ENCODE assay signal across 9 mouse cellular contexts in the genomic region with DNA sequence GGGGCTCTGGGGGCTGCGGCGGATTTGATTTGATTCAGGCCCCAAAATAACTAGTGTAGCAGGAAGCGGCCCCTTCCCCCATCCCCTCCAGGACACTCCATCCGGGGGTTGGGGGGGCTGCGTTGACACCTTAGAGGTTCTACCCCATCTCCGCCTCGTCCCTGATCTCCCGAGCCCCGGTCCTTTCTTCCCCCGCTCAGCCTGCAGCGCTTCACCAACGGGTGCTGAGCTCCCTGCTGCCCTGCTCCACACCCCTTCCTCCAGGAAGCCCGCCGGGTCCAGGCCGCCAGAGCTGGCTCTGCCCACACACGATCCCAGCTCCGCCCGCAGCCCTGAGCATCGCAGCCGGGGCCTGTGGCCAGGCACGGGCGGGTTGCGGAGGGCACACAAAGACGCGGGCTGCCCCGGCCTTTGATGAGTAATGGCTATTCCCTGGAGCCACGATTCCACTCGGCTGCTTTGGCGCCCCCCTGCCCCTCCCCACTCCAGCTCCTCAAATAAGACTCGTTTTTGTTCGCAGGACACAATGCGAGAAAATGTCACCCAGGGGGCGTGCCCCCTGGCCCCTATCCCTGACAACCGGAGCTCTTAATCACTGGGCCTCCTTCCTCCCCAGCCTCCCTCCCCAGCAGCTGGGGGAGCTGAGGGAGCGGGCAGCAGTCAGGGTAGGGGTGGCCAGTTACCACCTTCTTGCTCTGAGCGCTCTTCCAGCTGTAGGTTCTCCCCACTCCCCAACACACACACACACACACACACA. TPM values are rescaled to one million over a fixed set of nuclear protein-coding genes. Genes with fewer than 3 reads are reported as not detected.
DNase-seq lines count a peak whose midpoint lies in the region; ATAC-seq and TF ChIP-seq lines count a peak whose summit lies in the region.
"Had no signal": no experiment of that assay in that cellular context is flagged by ENCODE, and none has a peak within 500 bp of the region (broad histone marks: within the 10 kb centered on the region; RNA-seq: fewer than 3 reads in every experiment).

No protein-coding gene starts in this region.

- peak overlapping the region; percentile 56 for H3K4me2 ChIP-seq in heart, embryonic 11.5 days
- peak overlapping the region; percentile 33; the same call in 1 of the 2 replicates for H3K4me2 ChIP-seq in forebrain, embryonic 15.5 days (replicated peaks)
- H3K4me2 ChIP-seq in midbrain, embryonic 13.5 days (replicated peaks), result peak overlapping the region; percentile 43

- no peak; the same call in 1 of the 2 replicates for ATAC-seq in heart, embryonic 11.5 days (replicated peaks; ENCODE audit: insufficient number of reproducible peaks, low FRiP score, low TSS enrichment)
- no peak for ATAC-seq in forebrain, embryonic 15.5 days (replicated peaks)
- peak; percentile 46; the same call in 1 of the 2 replicates for ATAC-seq in midbrain, embryonic 13.5 days

- no peak overlapping the region for H3K27ac ChIP-seq in heart, embryonic 11.5 days (ENCODE audit: low read depth, low read length)
- H3K27ac ChIP-seq in ES-Bruce4 (ENCODE audit: insufficient read depth, low read length), result no peak overlapping the region
- H3K27ac ChIP-seq in forebrain, embryonic 15.5 days (replicated peaks), result no peak overlapping the region
- no peak overlapping the region for H3K27ac ChIP-seq in midbrain, embryonic 13.5 days

- no peaks in the 10 kb centered on the region for H3K36me3 ChIP-seq in heart, embryonic 11.5 days (ENCODE audit: control insufficient read depth, insufficient read depth, low read length)
- no peaks in the 10 kb centered on the region for H3K36me3 ChIP-seq in ES-Bruce4 (ENCODE audit: control insufficient read depth, insufficient read depth, low read length, poor library complexity, severe bottlenecking)
- no peaks in the 10 kb centered on the region for H3K36me3 ChIP-seq in forebrain, embryonic 15.5 days
- H3K36me3 ChIP-seq in midbrain, embryonic 13.5 days, result no peaks in the 10 kb centered on the region

- no peak for TF ChIP-seq EP300 in ES-Bruce4 (IDR thresholded peaks at IDR 0.05; ENCODE audit: insufficient read depth, low read depth, low read length)

- no peaks in the 10 kb centered on the region for H3K9me3 ChIP-seq in heart, embryonic 11.5 days (replicated peaks; ENCODE audit: control insufficient read depth, low read length)
- H3K9me3 ChIP-seq in ES-Bruce4 (replicated peaks; ENCODE audit: control insufficient read depth, insufficient read depth, low read length, poor library complexity, severe bottlenecking), result no peaks in the 10 kb centered on the region
- no peaks in the 10 kb centered on the region for H3K9me3 ChIP-seq in forebrain, embryonic 15.5 days
- H3K9me3 ChIP-seq in midbrain, embryonic 13.5 days, result no peaks in the 10 kb centered on the region
- H3K9me3 ChIP-seq: megakaryocyte, embryonic 14.5 days had no signal

- no peak for DNase-seq in heart, postnatal 4 days
- DNase-seq in right cerebral cortex, adult 2 months (ENCODE audit: low spot score in 2 of 2), result no peak
- no peak for DNase-seq in right cerebral cortex, postnatal 4 days
- DNase-seq in gastrocnemius, postnatal 25 days, result no peak

- H3K4me3 ChIP-seq in heart, embryonic 11.5 days (ENCODE audit: low read depth, low read length), result peak overlapping the region; percentile 31
- H3K4me3 ChIP-seq in ES-Bruce4 (ENCODE audit: low read depth, low read length), result peak overlapping the region; percentile 52
- H3K4me3 ChIP-seq in forebrain, embryonic 15.5 days, result peak overlapping the region; percentile 8; the same call in 1 of the 2 replicates
- H3K4me3 ChIP-seq in midbrain, embryonic 13.5 days (replicated peaks), result peak overlapping the region; percentile 17
- H3K4me3 ChIP-seq: megakaryocyte, embryonic 14.5 days had no signal

- no peak for TF ChIP-seq POLR2A in ES-Bruce4 (IDR thresholded peaks at IDR 0.05; ENCODE audit: insufficient read depth, low read length)

- 2% methylated on average over 36 of the region's 36 CpGs for WGBS in heart, embryonic 11.5 days (ENCODE audit: insufficient replicate concordance)
- 3% methylated on average over 36 of the region's 36 CpGs for WGBS in forebrain, embryonic 15.5 days
- 2% methylated on average over 30 of the region's 36 CpGs for WGBS in midbrain, embryonic 13.5 days

- H3K27me3 ChIP-seq in heart, embryonic 11.5 days (ENCODE audit: control insufficient read depth, insufficient read depth, low read length), result peaks cover 50% of the 10 kb centered on the region
- H3K27me3 ChIP-seq in ES-Bruce4 (ENCODE audit: control insufficient read depth, insufficient read depth, low read length, poor library complexity, severe bottlenecking), result no peaks in the 10 kb centered on the region
- H3K27me3 ChIP-seq in forebrain, embryonic 15.5 days, result peaks cover 26% of the 10 kb centered on the region
- peaks cover 67% of the 10 kb centered on the region for H3K27me3 ChIP-seq in midbrain, embryonic 13.5 days

- 0 out of 2 replicates have a peak overlapping the region, but pooled peaks have one; percentile 44 for H3K9ac ChIP-seq in heart, embryonic 11.5 days (ENCODE audit: low read depth, low read length)
- peak overlapping the region; percentile 48 for H3K9ac ChIP-seq in ES-Bruce4 (ENCODE audit: low read depth, poor library complexity, severe bottlenecking)
- no peak overlapping the region for H3K9ac ChIP-seq in forebrain, embryonic 15.5 days (replicated peaks)
- peak overlapping the region; percentile 39 for H3K9ac ChIP-seq in midbrain, embryonic 13.5 days (replicated peaks)

- peaks cover 25% of the 10 kb centered on the region for H3K4me1 ChIP-seq in heart, embryonic 11.5 days (ENCODE audit: control insufficient read depth, insufficient read depth, low read length)
- peaks cover 5% of the 10 kb centered on the region for H3K4me1 ChIP-seq in ES-Bruce4 (ENCODE audit: control insufficient read depth, insufficient read depth, low read length)
- H3K4me1 ChIP-seq in forebrain, embryonic 15.5 days, result peaks cover 50% of the 10 kb centered on the region
- peaks cover 9% of the 10 kb centered on the region for H3K4me1 ChIP-seq in midbrain, embryonic 13.5 days (replicated peaks)

- TF ChIP-seq CTCF in ES-Bruce4 (IDR thresholded peaks at IDR 0.05; ENCODE audit: low read depth, low read length), result no peak

RNA-seq across cellular contexts. Expression of gene Phb, which starts 21.2 kb away (rescaled TPM):
- polyA plus RNA-seq in heart, embryonic 11.5 days (2014; fragmentation: Nextera tagmentation; extraction: Ambion mirVana), result 273 and 295 TPM in 2 replicates
- total RNA-seq in heart, postnatal 4 days (2021), result 100 to 1,000 TPM; 304 to 319 TPM
- polyA plus RNA-seq in ES-Bruce4 (2011; ENCODE audit: insufficient read depth, insufficient read length, low read depth, missing spikeins), result 255 and 274 TPM in 2 replicates
- polyA plus RNA-seq in forebrain, embryonic 15.5 days (2015; fragmentation: Nextera tagmentation; extraction: Ambion mirVana), result 187 and 192 TPM in 2 replicates
- 168 and 179 TPM in 2 replicates for polyA plus RNA-seq in midbrain, embryonic 13.5 days (2015; fragmentation: Nextera tagmentation; extraction: Ambion mirVana)
- total RNA-seq in gastrocnemius, postnatal 25 days (2021), result 100 to 1,000 TPM; 179 to 189 TPM

RNA-seq across cellular contexts. Expression of gene Ngfr, which starts 58.0 kb away (rescaled TPM):
- 3.6 TPM in 2 replicates for polyA plus RNA-seq in heart, embryonic 11.5 days (2014; fragmentation: Nextera tagmentation; extraction: Ambion mirVana)
- 1 to 10 TPM; 3.7 to 4.3 TPM for total RNA-seq in heart, postnatal 4 days (2021)
- 2.0 and 2.2 TPM in 2 replicates for polyA plus RNA-seq in ES-Bruce4 (2011; ENCODE audit: insufficient read depth, insufficient read length, low read depth, missing spikeins)
- polyA plus RNA-seq in forebrain, embryonic 15.5 days (2015; fragmentation: Nextera tagmentation; extraction: Ambion mirVana), result 6.1 and 7.9 TPM in 2 replicates
- 13.8 and 17.2 TPM in 2 replicates for polyA plus RNA-seq in midbrain, embryonic 13.5 days (2015; fragmentation: Nextera tagmentation; extraction: Ambion mirVana)
- under 1 TPM; 0.43 to 0.61 TPM for total RNA-seq in gastrocnemius, postnatal 25 days (2021)
